Comparison of ENCODE assay signal across 26 mouse cellular contexts in genomic region chr17:12999069-12999468, GRCm38 (mm10). TPM values are rescaled to one million over a fixed set of nuclear protein-coding genes. Genes with fewer than 3 reads are reported as not detected.
DNase-seq lines count a peak whose midpoint lies in the region; ATAC-seq and TF ChIP-seq lines count a peak whose summit lies in the region.
"Had no signal": no experiment of that assay in that cellular context is flagged by ENCODE, and none has a peak within 500 bp of the region (broad histone marks: within the 10 kb centered on the region; RNA-seq: fewer than 3 reads in every experiment).

No protein-coding gene starts in this region.

- no peaks in the 10 kb centered on the region for H3K9me3 ChIP-seq in E14TG2a.4 (ENCODE audit: low read length)
- no peaks in the 10 kb centered on the region for H3K9me3 ChIP-seq in forebrain, embryonic 13.5 days (replicated peaks)
- no peaks in the 10 kb centered on the region for H3K9me3 ChIP-seq in lung, postnatal 0 days (ENCODE audit: low read length)
- H3K9me3 ChIP-seq: embryonic facial prominence, embryonic 10.5 days; embryonic facial prominence, embryonic 12.5 days; G1E had no signal

- no peaks in the 10 kb centered on the region for H3K36me3 ChIP-seq in E14TG2a.4 (ENCODE audit: insufficient read depth, low read length)
- no peaks in the 10 kb centered on the region for H3K36me3 ChIP-seq in forebrain, embryonic 13.5 days (ENCODE audit: poor library complexity, severe bottlenecking)
- H3K36me3 ChIP-seq in lung, postnatal 0 days (ENCODE audit: insufficient read depth, low read length) = no peaks in the 10 kb centered on the region
- H3K36me3 ChIP-seq: embryonic facial prominence, embryonic 10.5 days; embryonic facial prominence, embryonic 12.5 days had no signal

- TF ChIP-seq EP300 in lung, postnatal 0 days (IDR thresholded peaks at IDR 0.05) = no peak

- no peak for TF ChIP-seq CTCF in E14TG2a.4 (conservative IDR thresholded peaks at IDR 0.05; ENCODE audit: low read length)
- TF ChIP-seq CTCF in lung, postnatal 0 days (IDR thresholded peaks at IDR 0.05) = no peak

- H3K4me1 ChIP-seq in E14TG2a.4 (replicated peaks; ENCODE audit: low read depth, low read length) = peaks cover 91% of the 10 kb centered on the region
- H3K4me1 ChIP-seq in forebrain, embryonic 13.5 days = no peaks in the 10 kb centered on the region
- no peaks in the 10 kb centered on the region for H3K4me1 ChIP-seq in lung, postnatal 0 days (ENCODE audit: insufficient read depth, low read depth, low read length)
- H3K4me1 ChIP-seq: embryonic facial prominence, embryonic 10.5 days; embryonic facial prominence, embryonic 12.5 days had no signal

- no peak overlapping the region for H3K9ac ChIP-seq in forebrain, embryonic 13.5 days
- no peak overlapping the region for H3K9ac ChIP-seq in lung, postnatal 0 days (replicated peaks; ENCODE audit: low read depth)
- H3K9ac ChIP-seq: embryonic facial prominence, embryonic 12.5 days had no signal

- no peaks in the 10 kb centered on the region for H3K27me3 ChIP-seq in E14TG2a.4 (ENCODE audit: insufficient read depth, low read length)
- no peaks in the 10 kb centered on the region for H3K27me3 ChIP-seq in forebrain, embryonic 13.5 days
- H3K27me3 ChIP-seq in lung, postnatal 0 days (replicated peaks; ENCODE audit: insufficient read depth, low read length) = no peaks in the 10 kb centered on the region
- H3K27me3 ChIP-seq: embryonic facial prominence, embryonic 12.5 days; Patski had no signal

- no peak for ATAC-seq in forebrain, embryonic 13.5 days
- no peak for ATAC-seq in lung, postnatal 0 days
- ATAC-seq: activated CD4-positive, CD25-positive, alpha-beta regulatory T cell, adult 4 months; forebrain, embryonic 14.5 days; forebrain, embryonic 16.5 days; Patski had no signal

- 68% methylated on average over 6 of the region's 6 CpGs for WGBS in forebrain, embryonic 13.5 days
- 81% methylated on average over 6 of the region's 6 CpGs for WGBS in lung, postnatal 0 days

- no peak overlapping the region for H3K4me2 ChIP-seq in forebrain, embryonic 13.5 days
- H3K4me2 ChIP-seq in lung, postnatal 0 days (replicated peaks; ENCODE audit: low read depth, low read length) = no peak overlapping the region
- H3K4me2 ChIP-seq: embryonic facial prominence, embryonic 12.5 days had no signal

- H3K4me3 ChIP-seq in E14TG2a.4 (replicated peaks; ENCODE audit: low read length) = peak overlapping the region; percentile 20; the same call in 1 of the 2 replicates
- H3K4me3 ChIP-seq in forebrain, embryonic 13.5 days = no peak overlapping the region
- H3K4me3 ChIP-seq in lung, postnatal 0 days (ENCODE audit: low read depth, low read length) = no peak overlapping the region
- H3K4me3 ChIP-seq: embryonic facial prominence, embryonic 10.5 days; embryonic facial prominence, embryonic 12.5 days had no signal

- H3K27ac ChIP-seq in forebrain, embryonic 13.5 days = no peak overlapping the region
- H3K27ac ChIP-seq in lung, postnatal 0 days (ENCODE audit: low read length) = no peak overlapping the region
- H3K27ac ChIP-seq: embryonic facial prominence, embryonic 10.5 days; embryonic facial prominence, embryonic 12.5 days had no signal

- peak; percentile 84 for DNase-seq in ES-CJ7 (ENCODE audit: low read depth, low spot score)
- peak; percentile 79 for DNase-seq in R1 (ENCODE audit: low read depth, low spot score)
- no peak for DNase-seq in lung, postnatal 0 days (ENCODE audit: low spot score)
- DNase-seq in adrenal gland, adult 18-20 months (ENCODE audit: low spot score in 2 of 2) = no peak
- DNase-seq in kidney, adult 9 months = no peak
- DNase-seq: adrenal gland, adult 8-10 months; adrenal gland, postnatal 14 days; adrenal gland, postnatal 36 days; cerebellum, adult 11-12 months; cerebellum, adult 2 months; cerebellum, adult 9-10 months; cerebellum, postnatal 10 days; cerebellum, postnatal 25 days had no signal

RNA-seq across cellular contexts. Expression of gene Wtap, which starts 5.1 kb away (rescaled TPM):
- 166 and 170 TPM in 2 replicates for polyA plus RNA-seq in forebrain, embryonic 13.5 days (2015; fragmentation: Nextera tagmentation; extraction: Ambion mirVana)
- polyA plus RNA-seq in lung, postnatal 0 days (2015; fragmentation: Nextera tagmentation; extraction: Ambion mirVana) = 127 and 131 TPM in 2 replicates
- 10 to 100 TPM; 55.4 to 55.6 TPM for total RNA-seq in adrenal gland, adult 18-20 months (2021)

RNA-seq across cellular contexts. Expression of gene Sod2, which starts 7.6 kb away (rescaled TPM):
- polyA plus RNA-seq in forebrain, embryonic 13.5 days (2015; fragmentation: Nextera tagmentation; extraction: Ambion mirVana) = 116 and 118 TPM in 2 replicates
- polyA plus RNA-seq in lung, postnatal 0 days (2015; fragmentation: Nextera tagmentation; extraction: Ambion mirVana) = 195 and 289 TPM in 2 replicates
- total RNA-seq in adrenal gland, adult 18-20 months (2021) = 100 to 1,000 TPM; 428 to 588 TPM

RNA-seq across cellular contexts. Expression of gene Acat2, which starts 38.5 kb away (rescaled TPM):
- 348 and 354 TPM in 2 replicates for polyA plus RNA-seq in forebrain, embryonic 13.5 days (2015; fragmentation: Nextera tagmentation; extraction: Ambion mirVana)
- polyA plus RNA-seq in lung, postnatal 0 days (2015; fragmentation: Nextera tagmentation; extraction: Ambion mirVana) = 42.8 and 46.0 TPM in 2 replicates
- total RNA-seq in adrenal gland, adult 18-20 months (2021) = 100 to 1,000 TPM in 1 of 2 experiments, 10 to 100 TPM in 1; 78.2 to 190 TPM

RNA-seq across cellular contexts. Expression of gene Gpr31b, which starts 53.0 kb away (rescaled TPM):
- polyA plus RNA-seq in forebrain, embryonic 13.5 days (2015; fragmentation: Nextera tagmentation; extraction: Ambion mirVana) = not detected in 2 replicates
- not detected in 2 replicates for polyA plus RNA-seq in lung, postnatal 0 days (2015; fragmentation: Nextera tagmentation; extraction: Ambion mirVana)
- under 1 TPM in 1 of 2 experiments, not detected in 1; 0.77 TPM for total RNA-seq in adrenal gland, adult 18-20 months (2021)
- total RNA-seq: adrenal gland, postnatal 14 days had no signal
- polyA plus RNA-seq: activated CD4-positive, CD25-positive, alpha-beta regulatory T cell, adult 4 months; C2C12; cerebellum, adult 2 months; cortical plate, adult 2 months; embryonic facial prominence, embryonic 10.5 days; embryonic facial prominence, embryonic 12.5 days; embryonic facial prominence, embryonic 14.5 days; frontal cortex, adult 2 months; G1E; Patski had no signal

RNA-seq across cellular contexts. Expression of gene Acat3, which starts 58.7 kb away (rescaled TPM):
- 0.71 and 1.5 TPM in 2 replicates for polyA plus RNA-seq in forebrain, embryonic 13.5 days (2015; fragmentation: Nextera tagmentation; extraction: Ambion mirVana)
- polyA plus RNA-seq in lung, postnatal 0 days (2015; fragmentation: Nextera tagmentation; extraction: Ambion mirVana) = 0.21 and 0.39 TPM in 2 replicates
- 1 to 10 TPM in 1 of 2 experiments, under 1 TPM in 1; 0.86 to 1.4 TPM for total RNA-seq in adrenal gland, adult 18-20 months (2021)

Comparison
In these comparisons a context has a peak if more than half of its experiments do, and no peak if none do; other contexts are left out.
1. DNase-seq: peak in ES-CJ7 (single experiment) and R1 (single experiment); none in lung, postnatal 0 days (single experiment), adrenal gland, adult 18-20 months (0 of 2) and kidney, adult 9 months (single experiment).